Mouse (Mus musculus) bone marrow, adult 2 months (tissue): ENCODE data around the gene Lcp1.

Experiments used
- CTCF ChIP-seq: fragments of 200-500 bp; IDR thresholded peaks from 2 replicates; pipeline ENCODE4 v1.5.1; 2011; ENCODE audit warnings: low read length, control low read depth; ENCODE audit not compliant: control insufficient read depth, insufficient read depth
- POLR2A ChIP-seq: fragments of 200-500 bp; IDR thresholded peaks from 2 replicates; pipeline ENCODE4 v1.6.1; 2011; ENCODE audit warnings: low read depth, mild to moderate bottlenecking, control low read depth, low read length, borderline replicate concordance; ENCODE audit not compliant: control insufficient read depth

DNA sequence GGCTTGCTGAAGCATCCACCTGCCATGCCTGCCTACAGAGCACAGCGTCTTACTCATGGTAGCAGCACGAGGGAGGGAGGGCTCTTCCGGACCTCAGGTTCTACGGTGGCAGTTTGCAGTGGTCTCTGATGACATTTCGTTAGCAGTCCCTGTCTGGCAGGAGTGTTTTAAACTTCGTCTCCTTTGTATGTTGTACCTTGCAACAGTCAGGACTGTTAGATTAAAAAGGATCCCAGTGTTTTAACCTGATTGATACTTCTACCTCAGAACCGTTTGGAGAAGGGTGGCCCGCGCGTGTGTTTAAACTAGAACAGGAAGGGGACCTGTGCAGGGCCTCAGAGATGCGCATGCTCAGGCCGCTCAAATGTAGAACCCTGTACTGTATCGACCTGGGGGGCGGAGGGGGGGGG, 47.5 kb downstream of the Lcp1 start:
- TF ChIP-seq POLR2A (no peak; the same call in 1 of the 2 replicates), CTCF (no peak)
